ENCODE assay signal across 11 mouse cellular contexts in the genomic region with DNA sequence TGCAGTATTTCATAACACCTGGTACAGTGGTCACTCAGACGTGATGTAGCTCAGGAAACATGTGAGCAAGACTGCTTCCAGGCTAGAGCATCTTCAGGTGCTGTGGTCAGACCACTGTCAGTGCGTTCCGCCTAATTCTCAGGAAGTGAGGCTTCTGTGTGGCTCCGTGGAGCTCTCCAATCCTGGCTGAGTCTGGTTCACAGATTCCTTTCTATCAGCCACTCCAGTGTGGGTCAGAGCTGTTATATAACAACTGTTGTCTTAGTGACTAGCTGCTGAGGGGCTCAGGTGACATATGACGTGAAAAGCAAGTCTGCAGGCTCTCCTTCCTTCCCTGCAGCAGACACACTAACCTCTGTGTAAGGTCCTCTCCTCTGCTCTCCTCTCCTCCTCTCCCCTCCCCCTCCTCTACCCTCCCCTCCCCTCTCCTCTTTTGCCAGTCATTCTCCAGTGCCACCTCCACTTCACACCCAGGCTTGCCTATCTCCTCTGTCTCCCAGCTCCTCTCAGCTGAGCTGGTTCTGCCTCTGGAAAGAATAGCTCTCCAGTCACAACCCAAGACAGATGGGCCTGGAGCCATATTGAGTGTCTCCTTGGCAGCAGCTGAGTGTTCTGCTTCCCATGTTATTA. TPM values are rescaled to one million over a fixed set of nuclear protein-coding genes. Genes with fewer than 3 reads are reported as not detected.
DNase-seq lines count a peak whose midpoint lies in the region; ATAC-seq and TF ChIP-seq lines count a peak whose summit lies in the region.
"Had no signal": no experiment of that assay in that cellular context is flagged by ENCODE, and none has a peak within 500 bp of the region (broad histone marks: within the 10 kb centered on the region; RNA-seq: fewer than 3 reads in every experiment).

No protein-coding gene starts in this region.

- no peaks in the 10 kb centered on the region for H3K27me3 ChIP-seq in lung, postnatal 0 days (replicated peaks; ENCODE audit: insufficient read depth, low read length)
- H3K27me3 ChIP-seq: liver, embryonic 15.5 days; neural tube, embryonic 12.5 days had no signal

- H3K4me2 ChIP-seq in lung, postnatal 0 days (replicated peaks; ENCODE audit: low read depth, low read length) = no peak overlapping the region
- H3K4me2 ChIP-seq: liver, embryonic 15.5 days; neural tube, embryonic 12.5 days had no signal

- H3K9me3 ChIP-seq in lung, postnatal 0 days (ENCODE audit: low read length) = no peaks in the 10 kb centered on the region
- H3K9me3 ChIP-seq: liver, embryonic 15.5 days; neural tube, embryonic 12.5 days had no signal

- no peaks in the 10 kb centered on the region for H3K4me1 ChIP-seq in lung, postnatal 0 days (ENCODE audit: insufficient read depth, low read depth, low read length)

- no peaks in the 10 kb centered on the region for H3K36me3 ChIP-seq in lung, postnatal 0 days (ENCODE audit: insufficient read depth, low read length)
- H3K36me3 ChIP-seq: liver, embryonic 15.5 days; neural tube, embryonic 12.5 days had no signal

- H3K27ac ChIP-seq in lung, postnatal 0 days (ENCODE audit: low read length) = no peak overlapping the region
- H3K27ac ChIP-seq: heart, adult 2 months; liver, embryonic 15.5 days; neural tube, embryonic 12.5 days had no signal

- DNase-seq in cerebellum, postnatal 14 days = peak; percentile 33 to 42
- DNase-seq in cerebellum, adult 11 months = no peak
- no peak for DNase-seq in lung, postnatal 0 days (ENCODE audit: low spot score)
- no peak for DNase-seq in lung, postnatal 25 days (ENCODE audit: low spot score)
- peak; percentile 76 for DNase-seq in layer of hippocampus, adult 9-11 months
- peak; percentile 16 for DNase-seq in right cerebral cortex, postnatal 4 days
- no peak for DNase-seq in gastrocnemius, postnatal 4 days (ENCODE audit: low spot score in 2 of 2)
- DNase-seq in adrenal gland, postnatal 10 days = no peak

- no peak overlapping the region for H3K9ac ChIP-seq in lung, postnatal 0 days (replicated peaks; ENCODE audit: low read depth)
- H3K9ac ChIP-seq: liver, embryonic 15.5 days; neural tube, embryonic 12.5 days had no signal

- peak; percentile 35; the same call in 1 of the 2 replicates for ATAC-seq in lung, postnatal 0 days

- no peak for TF ChIP-seq CTCF in lung, postnatal 0 days (IDR thresholded peaks at IDR 0.05)

- no peak overlapping the region for H3K4me3 ChIP-seq in lung, postnatal 0 days (ENCODE audit: low read depth, low read length)
- H3K4me3 ChIP-seq: heart, adult 2 months; liver, embryonic 15.5 days; neural tube, embryonic 12.5 days had no signal

- no peak for TF ChIP-seq EP300 in lung, postnatal 0 days (IDR thresholded peaks at IDR 0.05)

- 33% methylated on average over 5 of the region's 5 CpGs for WGBS in lung, postnatal 0 days

RNA-seq across cellular contexts. Expression of gene Dtnb, which starts 23.5 kb away (rescaled TPM):
- 14.5 and 18.8 TPM in 2 replicates for polyA plus RNA-seq in lung, postnatal 0 days (2015; fragmentation: Nextera tagmentation; extraction: Ambion mirVana)
- 10 to 100 TPM; 10.1 to 10.9 TPM for total RNA-seq in gastrocnemius, postnatal 4 days (2021)
- 10 to 100 TPM; 23.8 to 25.3 TPM for total RNA-seq in adrenal gland, postnatal 10 days (2021)

Comparison
In these comparisons a context has a peak if more than half of its experiments do, and no peak if none do; other contexts are left out.
1. DNase-seq: peak in cerebellum, postnatal 14 days (2 of 2), layer of hippocampus, adult 9-11 months (single experiment) and right cerebral cortex, postnatal 4 days (single experiment); none in cerebellum, adult 11 months (single experiment), lung, postnatal 0 days (single experiment), lung, postnatal 25 days (single experiment), gastrocnemius, postnatal 4 days (0 of 2) and adrenal gland, postnatal 10 days (single experiment).